Comparison of ENCODE assay signal across 21 mouse cellular contexts in genomic region chr2:157813121-157813520, GRCm38 (mm10).
DNase-seq lines count a peak whose midpoint lies in the region; ATAC-seq lines count a peak whose summit lies in the region.
"Had no signal": no experiment of that assay in that cellular context is flagged by ENCODE, and none has a peak within 500 bp of the region (broad histone marks: within the 10 kb centered on the region; RNA-seq: fewer than 3 reads in every experiment).

No protein-coding gene starts in this region.

- H3K9ac ChIP-seq in heart, embryonic 12.5 days = no peak overlapping the region
- no peak overlapping the region for H3K9ac ChIP-seq in hindbrain, embryonic 16.5 days (ENCODE audit: low read depth, low read length)
- H3K9ac ChIP-seq in hindbrain, embryonic 11.5 days (ENCODE audit: low read depth, low read length) = no peak overlapping the region
- no peak overlapping the region for H3K9ac ChIP-seq in midbrain, embryonic 14.5 days (replicated peaks; ENCODE audit: low read length)
- no peak overlapping the region for H3K9ac ChIP-seq in midbrain, embryonic 16.5 days (ENCODE audit: low read depth, low read length)
- H3K9ac ChIP-seq: forebrain, embryonic 15.5 days had no signal

- no peak overlapping the region for H3K4me2 ChIP-seq in heart, embryonic 12.5 days
- H3K4me2 ChIP-seq in hindbrain, embryonic 16.5 days (ENCODE audit: low read length) = no peak overlapping the region
- H3K4me2 ChIP-seq in hindbrain, embryonic 11.5 days (replicated peaks; ENCODE audit: low read depth, low read length) = no peak overlapping the region
- no peak overlapping the region for H3K4me2 ChIP-seq in midbrain, embryonic 14.5 days (ENCODE audit: low read length)
- no peak overlapping the region for H3K4me2 ChIP-seq in midbrain, embryonic 16.5 days (ENCODE audit: low read length)
- H3K4me2 ChIP-seq: forebrain, embryonic 15.5 days had no signal

- no peaks in the 10 kb centered on the region for H3K9me3 ChIP-seq in heart, embryonic 12.5 days (replicated peaks)
- no peaks in the 10 kb centered on the region for H3K9me3 ChIP-seq in hindbrain, embryonic 16.5 days (ENCODE audit: control insufficient read depth, low read length)
- no peaks in the 10 kb centered on the region for H3K9me3 ChIP-seq in hindbrain, embryonic 11.5 days (ENCODE audit: control insufficient read depth, low read length)
- H3K9me3 ChIP-seq in midbrain, embryonic 14.5 days (ENCODE audit: control insufficient read depth, low read length) = no peaks in the 10 kb centered on the region
- H3K9me3 ChIP-seq in midbrain, embryonic 16.5 days (replicated peaks; ENCODE audit: control insufficient read depth, low read length, poor library complexity, severe bottlenecking) = no peaks in the 10 kb centered on the region
- H3K9me3 ChIP-seq: forebrain, embryonic 10.5 days; forebrain, embryonic 15.5 days; G1E; heart, embryonic 10.5 days had no signal

- peaks cover 16% of the 10 kb centered on the region; the same call in 1 of the 2 replicates for H3K36me3 ChIP-seq in heart, embryonic 12.5 days
- H3K36me3 ChIP-seq in hindbrain, embryonic 16.5 days (ENCODE audit: control insufficient read depth, insufficient read depth, low read length) = 0 out of 2 replicates have a peak, but pooled peaks cover 6% of the 10 kb centered on the region
- H3K36me3 ChIP-seq in hindbrain, embryonic 11.5 days (ENCODE audit: control insufficient read depth, insufficient read depth, low read length) = no peaks in the 10 kb centered on the region
- peaks cover 32% of the 10 kb centered on the region for H3K36me3 ChIP-seq in midbrain, embryonic 14.5 days (ENCODE audit: control insufficient read depth, insufficient read depth, low read length)
- H3K36me3 ChIP-seq in midbrain, embryonic 16.5 days (ENCODE audit: control insufficient read depth, insufficient read depth, low read length) = peaks cover 6% of the 10 kb centered on the region; the same call in 1 of the 2 replicates

- peaks cover 16% of the 10 kb centered on the region; the same call in 1 of the 2 replicates for H3K27me3 ChIP-seq in heart, embryonic 12.5 days (replicated peaks)
- no peaks in the 10 kb centered on the region for H3K27me3 ChIP-seq in hindbrain, embryonic 16.5 days (replicated peaks; ENCODE audit: control insufficient read depth, insufficient read depth, low read length)
- no peaks in the 10 kb centered on the region for H3K27me3 ChIP-seq in hindbrain, embryonic 11.5 days (ENCODE audit: control insufficient read depth, insufficient read depth, low read length)
- no peaks in the 10 kb centered on the region for H3K27me3 ChIP-seq in midbrain, embryonic 14.5 days (ENCODE audit: control insufficient read depth, insufficient read depth, low read length)
- H3K27me3 ChIP-seq in midbrain, embryonic 16.5 days (ENCODE audit: control insufficient read depth, insufficient read depth, low read depth, low read length) = no peaks in the 10 kb centered on the region
- H3K27me3 ChIP-seq: CH12.LX; forebrain, embryonic 15.5 days; Patski had no signal

- H3K27ac ChIP-seq in heart, embryonic 12.5 days (ENCODE audit: poor library complexity, severe bottlenecking) = no peak overlapping the region
- 0 out of 2 replicates have a peak overlapping the region, but pooled peaks have one; percentile 24 for H3K27ac ChIP-seq in hindbrain, embryonic 16.5 days (ENCODE audit: low read depth, low read length)
- H3K27ac ChIP-seq in hindbrain, embryonic 11.5 days (ENCODE audit: low read depth, low read length) = no peak overlapping the region
- 0 out of 2 replicates have a peak overlapping the region, but pooled peaks have one; percentile 8 for H3K27ac ChIP-seq in midbrain, embryonic 14.5 days (replicated peaks; ENCODE audit: low read depth, low read length)
- H3K27ac ChIP-seq in midbrain, embryonic 16.5 days (ENCODE audit: low read length) = no peak overlapping the region
- H3K27ac ChIP-seq: forebrain, embryonic 10.5 days; forebrain, embryonic 15.5 days; heart, adult 2 months; heart, embryonic 10.5 days had no signal

- 88% methylated on average over 4 of the region's 4 CpGs for WGBS in heart, embryonic 12.5 days
- WGBS in hindbrain, embryonic 16.5 days = 90% methylated on average over 4 of the region's 4 CpGs
- 91% methylated on average over 4 of the region's 4 CpGs for WGBS in hindbrain, embryonic 11.5 days
- 94% methylated on average over 4 of the region's 4 CpGs for WGBS in midbrain, embryonic 14.5 days
- WGBS in midbrain, embryonic 16.5 days = 97% methylated on average over 4 of the region's 4 CpGs

- DNase-seq in heart, adult 11 months = peak; percentile 73
- no peak for DNase-seq in hindbrain, embryonic 11.5 days (ENCODE audit: low spot score)
- DNase-seq in midbrain, embryonic 14.5 days = no peak
- peak; percentile 31 for DNase-seq in testis, postnatal 10 days (ENCODE audit: low spot score)
- no peak for DNase-seq in testis, postnatal 14 days (ENCODE audit: low spot score)
- DNase-seq: adrenal gland, postnatal 10 days; adrenal gland, postnatal 36 days; B cell, adult 2 months; cerebellum, adult 18-20 months; cerebellum, adult 9-10 months; gastrocnemius, postnatal 25 days had no signal

- ATAC-seq in heart, embryonic 12.5 days (ENCODE audit: insufficient number of reproducible peaks, low FRiP score) = no peak
- no peak for ATAC-seq in hindbrain, embryonic 16.5 days
- no peak for ATAC-seq in hindbrain, embryonic 11.5 days (ENCODE audit: low FRiP score)
- ATAC-seq in midbrain, embryonic 14.5 days (ENCODE audit: low FRiP score, low TSS enrichment) = no peak
- ATAC-seq in midbrain, embryonic 16.5 days = no peak
- ATAC-seq: forebrain, embryonic 15.5 days; Patski had no signal

- peaks cover 35% of the 10 kb centered on the region for H3K4me1 ChIP-seq in heart, embryonic 12.5 days (replicated peaks)
- peaks cover 3% of the 10 kb centered on the region for H3K4me1 ChIP-seq in hindbrain, embryonic 16.5 days (ENCODE audit: control insufficient read depth, insufficient read depth, low read depth, low read length)
- H3K4me1 ChIP-seq in hindbrain, embryonic 11.5 days (replicated peaks; ENCODE audit: control insufficient read depth, insufficient read depth, low read length) = no peaks in the 10 kb centered on the region
- peaks cover 8% of the 10 kb centered on the region for H3K4me1 ChIP-seq in midbrain, embryonic 14.5 days (ENCODE audit: control insufficient read depth, insufficient read depth, low read length)
- H3K4me1 ChIP-seq in midbrain, embryonic 16.5 days (ENCODE audit: control insufficient read depth, insufficient read depth, low read length) = peaks cover 21% of the 10 kb centered on the region

- H3K4me3 ChIP-seq in heart, embryonic 12.5 days = no peak overlapping the region
- no peak overlapping the region for H3K4me3 ChIP-seq in hindbrain, embryonic 16.5 days (ENCODE audit: low read length)
- no peak overlapping the region for H3K4me3 ChIP-seq in hindbrain, embryonic 11.5 days (ENCODE audit: low read depth, low read length)
- no peak overlapping the region for H3K4me3 ChIP-seq in midbrain, embryonic 14.5 days (replicated peaks; ENCODE audit: low read depth, low read length)
- no peak overlapping the region for H3K4me3 ChIP-seq in midbrain, embryonic 16.5 days (ENCODE audit: low read depth, low read length)
- H3K4me3 ChIP-seq: forebrain, embryonic 10.5 days; forebrain, embryonic 15.5 days; heart, adult 2 months; heart, embryonic 10.5 days had no signal

Comparison
In these comparisons a context has a peak if more than half of its experiments do, and no peak if none do; other contexts are left out.
1. DNase-seq: peak in heart, adult 11 months (single experiment) and testis, postnatal 10 days (single experiment); none in hindbrain, embryonic 11.5 days (single experiment), midbrain, embryonic 14.5 days (single experiment) and testis, postnatal 14 days (single experiment).
2. H3K27ac ChIP-seq: peak in hindbrain, embryonic 16.5 days (single experiment) and midbrain, embryonic 14.5 days (single experiment); none in heart, embryonic 12.5 days (single experiment), hindbrain, embryonic 11.5 days (single experiment) and midbrain, embryonic 16.5 days (single experiment).